Mouse (Mus musculus): ENCODE data around the gene Kmt2b. TPM values are rescaled to one million over a fixed set of nuclear protein-coding genes. Genes with fewer than 3 reads are reported as not detected.

The Kmt2b gene
- 28.8 TPM for polyA plus RNA-seq (2014; fragmentation: Illumina TruSeq; extraction: RNeasy Lipid Tissue Mini Kit (QIAGEN cat#74804); ENCODE audit: low read depth, low replicate concordance)

DNA sequence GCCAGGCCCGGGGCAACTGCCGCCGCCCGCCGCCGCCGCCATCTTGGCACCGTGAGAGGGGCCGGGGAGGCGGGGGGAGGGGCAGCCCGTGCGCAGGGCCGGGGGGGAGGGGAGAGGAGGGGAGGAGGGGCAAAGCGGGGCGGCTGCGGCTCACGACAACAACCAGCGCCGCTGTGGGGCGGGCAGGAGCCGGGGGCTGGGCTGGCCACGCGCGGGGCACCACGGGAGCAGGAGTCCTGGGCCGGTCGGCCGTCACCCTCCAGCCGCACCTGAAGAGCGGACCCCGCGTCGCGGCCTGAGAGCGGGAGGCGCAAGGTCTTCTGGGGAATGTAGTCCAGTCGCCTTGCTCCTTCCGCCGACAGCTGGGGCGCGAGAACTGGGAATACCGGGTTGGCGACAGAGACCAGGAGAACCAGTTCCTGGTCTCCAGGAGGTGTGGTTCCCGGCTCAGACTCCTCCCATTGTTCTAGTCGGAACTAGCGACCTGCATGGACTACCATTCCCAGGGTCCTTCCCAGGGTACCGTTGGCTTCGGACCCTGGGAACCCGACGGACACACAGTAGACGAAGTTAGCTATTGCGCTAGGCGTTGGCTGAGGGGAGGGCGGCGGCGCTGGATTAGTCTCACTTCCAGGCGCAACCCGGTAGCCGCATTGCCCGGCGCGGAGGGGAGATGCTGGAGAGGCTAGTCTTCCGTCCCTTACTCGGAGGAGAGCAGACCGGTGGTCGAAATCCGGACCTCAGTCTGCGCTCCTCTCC is at the start of gene Kmt2b:
TSS of gene Kmt2b (minus strand) at position 51 of the 759 bp plus-strand sequence.

DNA sequence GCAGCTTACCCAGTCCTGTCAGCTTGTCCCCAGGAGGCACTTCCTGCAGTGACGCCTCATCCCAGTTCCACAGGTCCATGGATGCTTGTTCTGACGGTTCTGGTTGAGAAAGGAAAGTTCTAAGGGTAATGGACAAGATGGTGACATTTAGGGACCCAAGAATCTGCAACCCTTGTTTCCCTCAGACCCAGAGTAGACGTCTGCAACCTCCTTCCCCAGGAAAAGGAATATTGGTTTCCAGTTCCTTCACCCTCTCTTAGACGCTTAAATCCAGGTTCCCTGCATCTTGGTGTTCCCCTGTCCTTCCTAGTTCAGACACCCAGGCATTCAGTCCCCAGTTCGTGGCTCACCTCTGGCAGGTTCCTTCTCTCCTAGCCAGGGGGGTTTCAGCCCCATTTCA is 47.2 kb upstream of the Kmt2b start, which contains the start of gene Etv2:
TSS of gene Etv2 (minus strand) at position 101 of the 400 bp plus-strand sequence.

DNA sequence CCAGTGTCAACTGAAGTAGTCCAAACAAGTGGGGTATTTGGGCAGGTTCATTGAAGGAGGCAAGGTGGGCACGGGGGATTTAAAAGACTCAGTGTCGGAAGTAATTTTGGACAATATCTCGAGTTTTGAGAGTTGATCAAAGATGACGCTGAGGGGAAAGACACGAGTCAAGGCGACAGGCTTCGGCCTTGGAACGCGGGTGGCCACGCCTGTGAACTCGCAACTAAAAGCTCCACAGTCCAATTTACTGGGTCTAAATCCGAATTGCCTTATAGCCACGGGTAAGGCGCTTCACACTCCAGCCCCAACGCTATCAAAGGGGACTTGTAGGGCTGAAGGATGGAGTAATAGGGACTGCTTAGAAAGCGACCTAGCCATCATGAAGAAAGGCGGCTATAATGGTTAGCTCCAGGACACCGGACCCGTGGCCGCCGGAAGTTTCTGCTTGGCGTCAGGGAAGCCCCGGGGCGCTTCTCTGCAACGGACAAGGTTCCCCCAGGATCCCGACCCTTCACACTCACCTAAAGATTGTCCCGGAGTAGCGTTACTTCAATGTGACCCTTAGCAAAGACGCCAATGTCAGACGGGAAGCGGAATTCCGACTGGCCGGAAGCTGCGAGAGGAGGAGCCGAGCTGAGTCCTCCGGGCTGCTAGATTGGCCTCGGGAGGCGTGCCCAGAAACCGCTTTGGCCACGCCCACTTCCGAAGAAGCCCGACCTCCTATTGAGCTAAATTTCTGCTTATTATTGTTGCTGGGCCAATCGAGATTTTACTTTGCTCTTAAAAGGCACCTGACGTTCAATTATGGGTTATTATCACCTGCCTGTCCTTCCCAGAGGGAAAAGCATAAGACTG is 37.2 kb upstream of the Kmt2b start, which contains the start of gene Cox6b1:
TSS of gene Cox6b1 (minus strand) at position 622 of the 855 bp plus-strand sequence.

DNA sequence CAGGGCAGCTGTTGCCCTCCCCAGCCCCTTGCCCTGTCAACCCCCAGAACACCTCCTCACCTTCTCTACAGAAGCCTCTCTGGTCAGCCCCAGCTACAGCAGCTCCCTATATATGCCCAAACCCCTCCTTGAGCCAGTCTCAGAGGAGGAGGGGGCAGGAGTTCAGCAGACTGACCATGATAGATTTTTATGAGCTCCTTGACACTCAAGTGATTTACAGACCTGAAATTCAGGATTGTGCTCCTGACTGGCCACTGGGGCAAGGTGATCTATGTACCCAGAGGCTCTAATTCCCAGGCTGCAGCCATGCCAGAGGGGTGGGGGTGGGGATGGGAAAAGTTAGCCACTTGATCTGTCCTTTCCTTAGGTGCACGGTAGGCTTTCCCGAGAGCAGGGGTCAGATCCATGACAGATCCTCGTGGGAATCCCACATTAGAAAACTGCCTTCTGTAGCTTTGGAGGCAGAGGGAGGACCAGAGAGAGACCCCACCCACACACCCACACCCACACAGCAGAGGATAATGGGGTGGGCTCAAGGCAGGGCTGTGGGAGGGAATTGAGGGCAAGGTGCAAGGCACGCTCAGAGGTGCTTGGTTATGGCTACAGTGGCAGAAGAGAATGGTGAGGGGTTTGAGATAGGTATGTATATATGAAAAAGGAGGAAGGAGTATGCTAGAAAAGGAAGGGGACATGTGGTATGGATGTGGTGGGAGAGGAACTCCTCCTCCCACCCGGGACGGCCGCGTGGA is 24.3 kb upstream of the Kmt2b start, which contains the start of gene Upk1a:
TSS of gene Upk1a (minus strand) at position 194 of the 749 bp plus-strand sequence.

DNA sequence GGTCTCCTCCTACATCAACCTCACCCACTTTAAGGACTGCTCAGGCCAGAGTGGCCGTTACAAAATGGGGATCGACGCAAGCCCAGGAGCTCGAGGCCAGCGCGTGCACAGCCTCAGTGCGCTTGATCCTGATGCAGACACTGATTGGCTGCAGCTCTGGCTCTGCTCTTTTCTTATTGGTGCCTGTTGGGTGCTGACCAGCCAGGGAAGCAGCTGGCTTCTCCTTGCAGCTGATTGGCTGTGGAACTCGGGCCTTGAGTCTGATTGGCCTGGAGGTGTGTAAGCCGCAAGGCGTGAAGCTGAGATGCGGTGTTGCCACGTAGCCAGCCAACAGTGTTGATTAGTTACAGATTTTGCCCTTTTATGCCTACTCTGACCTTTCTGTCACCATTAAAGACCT is 10.3 kb upstream of the Kmt2b start, which contains the start of gene Zbtb32:
TSS of gene Zbtb32 (minus strand) at position 124 of the 400 bp plus-strand sequence.

DNA sequence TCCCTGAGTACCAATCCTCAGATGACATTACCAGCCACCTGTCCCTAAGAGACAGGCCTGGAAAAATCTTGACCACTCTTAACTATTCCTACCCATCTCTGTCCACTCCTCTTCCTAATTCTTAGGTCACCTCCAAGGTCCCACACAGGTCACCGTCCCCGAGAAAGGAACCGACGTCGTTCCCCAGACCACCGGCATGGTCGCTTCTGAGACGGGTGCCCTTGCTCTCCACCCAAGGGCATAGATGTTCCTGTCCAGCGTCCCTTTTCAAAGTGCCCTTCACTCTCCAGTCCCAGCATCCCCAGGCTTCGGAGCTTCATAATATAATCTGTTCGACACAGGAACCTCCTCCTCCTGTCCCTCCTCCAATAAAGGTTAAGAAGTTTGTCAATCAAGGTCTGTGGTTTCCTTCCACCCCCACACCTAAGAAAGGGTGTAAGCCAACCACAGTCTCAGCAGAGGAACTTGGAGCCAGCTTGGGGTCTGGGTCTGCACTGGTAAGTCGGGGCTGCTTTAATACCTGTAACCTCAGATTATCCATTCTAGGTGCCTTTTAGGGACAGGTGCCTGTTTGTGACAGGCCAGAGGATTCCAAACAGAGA is 23.5 kb downstream of the Kmt2b start, which contains the start of gene Igflr1:
TSS of gene Igflr1 (plus strand) at position 458 of the 602 bp plus-strand sequence.

DNA sequence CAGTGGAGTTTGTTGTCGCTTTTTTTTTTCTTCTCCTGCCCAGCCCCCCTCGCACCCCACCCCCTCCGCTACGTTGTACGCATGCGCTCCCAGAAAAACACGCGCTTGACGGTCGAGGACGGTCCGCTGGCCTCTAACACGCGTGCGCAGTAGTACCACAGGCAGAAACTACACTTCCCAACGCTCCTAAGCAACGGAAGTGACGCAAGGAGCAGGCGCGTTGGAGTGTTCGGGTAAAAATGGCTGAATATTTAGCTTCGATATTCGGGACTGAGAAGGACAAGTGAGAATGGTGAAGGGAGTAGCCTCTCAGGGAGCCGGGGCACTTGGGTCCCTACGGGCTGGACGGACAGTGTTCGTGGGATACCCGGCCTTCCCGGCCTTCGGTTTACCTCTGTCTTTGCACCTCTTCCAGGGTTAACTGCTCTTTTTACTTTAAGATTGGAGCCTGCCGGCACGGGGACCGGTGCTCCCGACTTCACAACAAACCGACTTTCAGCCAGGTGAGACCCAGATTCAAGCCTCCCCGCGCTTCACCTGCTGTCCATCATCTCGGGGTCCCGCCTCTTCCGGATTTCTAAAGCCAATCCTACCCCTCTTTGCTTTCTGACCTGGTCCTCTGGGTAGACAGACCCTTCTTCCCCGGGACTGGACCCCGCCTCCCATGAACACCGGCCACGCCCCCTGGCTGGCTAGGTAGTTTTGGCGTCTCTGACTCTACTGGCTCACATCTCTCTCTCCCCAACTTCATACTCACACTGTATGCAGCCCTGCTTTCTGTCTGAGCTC is 25.2 kb downstream of the Kmt2b start, which contains the start of the genes U2af1l4, Gm49396 and Psenen:
TSS of gene U2af1l4 (plus strand) at position 185 of the 789 bp plus-strand sequence.
TSS of gene Gm49396 (plus strand) at position 228 of the 789 bp plus-strand sequence.
TSS of gene Psenen (minus strand) at position 511 of the 789 bp plus-strand sequence.

DNA sequence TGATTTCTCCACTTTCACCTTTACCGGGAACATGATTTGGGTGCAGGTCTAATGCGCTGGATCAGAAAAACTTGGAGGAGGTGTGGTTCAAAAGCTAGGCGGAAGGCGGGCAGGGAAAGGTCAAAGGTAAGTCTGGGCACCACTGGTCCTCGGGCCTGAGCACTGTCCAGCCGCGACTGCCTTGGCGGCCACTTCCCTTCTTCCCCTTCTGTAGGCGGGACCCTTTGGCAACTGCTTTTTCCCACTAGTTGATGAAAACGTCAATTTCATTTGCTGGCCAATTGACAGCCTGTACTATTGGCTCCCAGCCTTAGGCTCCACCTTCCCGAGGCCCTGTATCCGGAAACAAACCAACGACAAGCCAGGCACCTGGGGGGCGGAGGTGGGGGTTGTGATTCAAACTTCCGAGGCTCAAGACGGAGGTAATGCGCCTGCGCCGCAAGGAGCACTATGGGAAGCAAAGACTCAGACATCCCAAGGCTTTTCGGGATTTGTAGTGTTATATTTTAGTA is 29.0 kb downstream of the Kmt2b start, which contains the start of gene Lin37:
TSS of gene Lin37 (minus strand) at position 396 of the 512 bp plus-strand sequence.

DNA sequence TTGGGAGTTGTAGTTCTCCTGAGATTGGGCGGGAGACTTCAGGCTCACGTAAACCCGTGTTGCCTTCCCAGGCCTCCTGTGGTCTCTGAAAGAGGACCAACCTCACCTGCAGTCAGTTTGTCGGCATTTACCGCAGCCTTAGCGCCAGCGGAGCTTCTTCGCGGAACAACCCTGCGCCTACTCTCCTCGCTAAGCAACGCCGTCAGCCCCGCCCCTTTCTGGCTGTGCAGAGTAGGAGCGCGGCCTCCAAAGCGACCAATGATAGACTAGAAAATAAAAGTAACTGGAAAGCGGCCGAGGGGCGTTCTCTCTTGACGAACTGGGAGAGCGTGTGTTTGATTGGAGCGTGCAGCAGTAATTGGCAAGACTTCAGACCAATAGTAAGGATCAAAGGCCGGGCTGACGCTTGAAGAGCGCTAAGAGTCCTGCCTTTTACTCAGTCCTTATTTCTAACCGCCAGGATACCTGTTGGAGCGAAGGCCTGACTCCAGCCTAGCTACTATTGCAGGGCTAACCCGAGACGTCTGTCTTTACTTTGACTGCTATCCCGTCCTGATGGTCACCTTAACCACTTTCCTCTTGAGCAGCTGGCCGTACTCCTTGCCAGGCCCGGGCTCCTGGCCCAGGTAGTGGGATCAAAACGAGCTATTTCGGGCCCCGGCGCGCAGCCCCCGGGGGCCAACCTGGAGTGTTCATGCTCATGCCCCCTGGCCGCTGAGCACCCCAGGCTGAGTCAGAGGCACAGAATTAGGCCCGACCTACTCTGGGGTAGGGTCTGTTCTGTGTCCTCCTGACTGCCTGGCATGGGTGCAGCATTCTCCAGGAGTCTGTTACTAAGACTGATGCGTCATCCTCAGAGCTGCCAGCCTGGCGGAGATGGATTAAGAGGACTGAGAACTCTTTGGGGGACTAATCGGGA is 36.2 kb downstream of the Kmt2b start, which contains the start of the genes Hspb6 and Proser3:
TSS of gene Hspb6 (plus strand) at position 77 of the 919 bp plus-strand sequence.
TSS of gene Proser3 (minus strand) at position 198 of the 919 bp plus-strand sequence.

DNA sequence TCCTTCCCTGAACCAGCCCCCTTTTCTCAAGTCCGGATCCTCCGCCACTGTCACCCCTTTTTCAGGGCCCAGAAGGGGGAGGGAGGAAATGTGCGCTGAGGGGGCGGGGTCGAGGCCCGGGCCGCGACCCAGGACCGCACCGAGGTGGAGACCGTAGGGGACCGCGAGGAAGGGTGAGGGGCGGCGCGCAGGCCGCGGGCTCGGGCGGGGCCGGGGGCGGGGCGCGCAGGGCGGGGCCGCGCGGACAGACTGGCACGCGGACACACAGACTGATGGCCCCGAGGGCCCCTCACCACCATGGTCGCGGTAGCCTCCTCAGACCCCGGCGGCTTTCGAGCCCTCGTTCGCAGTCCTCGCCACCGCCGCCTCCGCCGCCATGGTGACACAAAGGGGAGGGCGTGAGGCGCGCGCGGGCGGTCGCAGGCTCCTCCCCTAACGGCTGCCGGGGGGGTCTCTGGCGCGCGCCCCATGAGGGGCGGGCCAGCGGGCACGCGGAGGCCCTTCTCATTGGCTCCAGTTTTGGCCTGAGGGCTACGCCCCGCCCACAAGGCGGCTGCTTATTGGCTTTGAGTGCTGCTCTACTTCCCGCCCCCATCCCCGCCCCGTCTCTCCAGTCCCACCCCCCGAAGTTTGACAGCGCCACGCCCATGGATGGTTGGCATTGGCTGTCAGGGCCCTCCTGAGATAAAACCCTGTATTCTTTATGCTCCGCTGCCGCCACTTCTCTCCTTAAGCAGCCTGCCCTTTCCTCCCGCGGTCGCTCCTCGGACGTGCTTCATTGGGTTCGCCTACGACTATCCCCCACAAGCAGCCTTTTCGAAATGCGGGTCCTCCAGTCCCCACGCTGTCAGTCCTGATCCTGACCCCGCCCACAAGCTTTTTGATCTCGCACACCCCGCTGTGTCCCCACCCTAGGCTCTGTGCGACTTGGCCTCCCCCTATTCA is 53.6 kb downstream of the Kmt2b start, which contains the start of gene Arhgap33:
TSS of gene Arhgap33 (minus strand) at position 428 of the 945 bp plus-strand sequence.

Other genes with a start within 250 kb of the Kmt2b start
- gene Lrfn3, start 226.0 kb downstream of the Kmt2b start, polyA plus RNA-seq (2014; fragmentation: Illumina TruSeq; extraction: RNeasy Lipid Tissue Mini Kit (QIAGEN cat#74804); ENCODE audit: low read depth, low replicate concordance): 1.7 TPM
- 114 TPM for gene Tyrobp, start 175.0 kb downstream of the Kmt2b start, polyA plus RNA-seq (2014; fragmentation: Illumina TruSeq; extraction: RNeasy Lipid Tissue Mini Kit (QIAGEN cat#74804); ENCODE audit: low read depth, low replicate concordance)
- 4.5 TPM for gene Hcst, start 168.9 kb downstream of the Kmt2b start, polyA plus RNA-seq (2014; fragmentation: Illumina TruSeq; extraction: RNeasy Lipid Tissue Mini Kit (QIAGEN cat#74804); ENCODE audit: low read depth, low replicate concordance)
- 1.9 TPM for gene Nfkbid, start 167.0 kb downstream of the Kmt2b start, polyA plus RNA-seq (2014; fragmentation: Illumina TruSeq; extraction: RNeasy Lipid Tissue Mini Kit (QIAGEN cat#74804); ENCODE audit: low read depth, low replicate concordance)
- 2.8 TPM for gene Aplp1, start 143.2 kb downstream of the Kmt2b start, polyA plus RNA-seq (2014; fragmentation: Illumina TruSeq; extraction: RNeasy Lipid Tissue Mini Kit (QIAGEN cat#74804); ENCODE audit: low read depth, low replicate concordance)
- gene Kirrel2, start 131.0 kb downstream of the Kmt2b start, polyA plus RNA-seq (2014; fragmentation: Illumina TruSeq; extraction: RNeasy Lipid Tissue Mini Kit (QIAGEN cat#74804); ENCODE audit: low read depth, low replicate concordance): not detected
- gene Nphs1, start 130.4 kb downstream of the Kmt2b start, polyA plus RNA-seq (2014; fragmentation: Illumina TruSeq; extraction: RNeasy Lipid Tissue Mini Kit (QIAGEN cat#74804); ENCODE audit: low read depth, low replicate concordance): not detected
- not detected for gene Prodh2, start 95.1 kb downstream of the Kmt2b start, polyA plus RNA-seq (2014; fragmentation: Illumina TruSeq; extraction: RNeasy Lipid Tissue Mini Kit (QIAGEN cat#74804); ENCODE audit: low read depth, low replicate concordance)
- 11.2 TPM for gene Arhgap33, start 53.7 kb downstream of the Kmt2b start, polyA plus RNA-seq (2014; fragmentation: Illumina TruSeq; extraction: RNeasy Lipid Tissue Mini Kit (QIAGEN cat#74804); ENCODE audit: low read depth, low replicate concordance)
- 19.1 TPM for gene Hspb6, start 36.5 kb downstream of the Kmt2b start, polyA plus RNA-seq (2014; fragmentation: Illumina TruSeq; extraction: RNeasy Lipid Tissue Mini Kit (QIAGEN cat#74804); ENCODE audit: low read depth, low replicate concordance)
- gene Proser3, start 36.4 kb downstream of the Kmt2b start, polyA plus RNA-seq (2014; fragmentation: Illumina TruSeq; extraction: RNeasy Lipid Tissue Mini Kit (QIAGEN cat#74804); ENCODE audit: low read depth, low replicate concordance): 13.6 TPM
- gene Lin37, start 28.9 kb downstream of the Kmt2b start, polyA plus RNA-seq (2014; fragmentation: Illumina TruSeq; extraction: RNeasy Lipid Tissue Mini Kit (QIAGEN cat#74804); ENCODE audit: low read depth, low replicate concordance): 26.3 TPM
- 50.0 TPM for gene U2af1l4, start 25.4 kb downstream of the Kmt2b start, polyA plus RNA-seq (2014; fragmentation: Illumina TruSeq; extraction: RNeasy Lipid Tissue Mini Kit (QIAGEN cat#74804); ENCODE audit: low read depth, low replicate concordance)
- 6.5 TPM for gene Gm49396, start 25.4 kb downstream of the Kmt2b start, polyA plus RNA-seq (2014; fragmentation: Illumina TruSeq; extraction: RNeasy Lipid Tissue Mini Kit (QIAGEN cat#74804); ENCODE audit: low read depth, low replicate concordance)
- gene Psenen, start 25.1 kb downstream of the Kmt2b start, polyA plus RNA-seq (2014; fragmentation: Illumina TruSeq; extraction: RNeasy Lipid Tissue Mini Kit (QIAGEN cat#74804); ENCODE audit: low read depth, low replicate concordance): 138 TPM
- 2.8 TPM for gene Igflr1, start 23.3 kb downstream of the Kmt2b start, polyA plus RNA-seq (2014; fragmentation: Illumina TruSeq; extraction: RNeasy Lipid Tissue Mini Kit (QIAGEN cat#74804); ENCODE audit: low read depth, low replicate concordance)
- 2.1 TPM for gene Zbtb32, start 10.2 kb upstream of the Kmt2b start, polyA plus RNA-seq (2014; fragmentation: Illumina TruSeq; extraction: RNeasy Lipid Tissue Mini Kit (QIAGEN cat#74804); ENCODE audit: low read depth, low replicate concordance)
- 25.2 TPM for gene Upk1a, start 24.1 kb upstream of the Kmt2b start, polyA plus RNA-seq (2014; fragmentation: Illumina TruSeq; extraction: RNeasy Lipid Tissue Mini Kit (QIAGEN cat#74804); ENCODE audit: low read depth, low replicate concordance)
- gene Cox6b1, start 37.4 kb upstream of the Kmt2b start, polyA plus RNA-seq (2014; fragmentation: Illumina TruSeq; extraction: RNeasy Lipid Tissue Mini Kit (QIAGEN cat#74804); ENCODE audit: low read depth, low replicate concordance): 824 TPM
- gene Etv2, start 47.1 kb upstream of the Kmt2b start, polyA plus RNA-seq (2014; fragmentation: Illumina TruSeq; extraction: RNeasy Lipid Tissue Mini Kit (QIAGEN cat#74804); ENCODE audit: low read depth, low replicate concordance): not detected
- 55.3 TPM for gene Rbm42, start 61.6 kb upstream of the Kmt2b start, polyA plus RNA-seq (2014; fragmentation: Illumina TruSeq; extraction: RNeasy Lipid Tissue Mini Kit (QIAGEN cat#74804); ENCODE audit: low read depth, low replicate concordance)
- gene Haus5, start 76.3 kb upstream of the Kmt2b start, polyA plus RNA-seq (2014; fragmentation: Illumina TruSeq; extraction: RNeasy Lipid Tissue Mini Kit (QIAGEN cat#74804); ENCODE audit: low read depth, low replicate concordance): 12.3 TPM
- 2.8 TPM for gene Pmis2, start 82.9 kb upstream of the Kmt2b start, polyA plus RNA-seq (2014; fragmentation: Illumina TruSeq; extraction: RNeasy Lipid Tissue Mini Kit (QIAGEN cat#74804); ENCODE audit: low read depth, low replicate concordance)
- not detected for gene 2200002J24Rik, start 110.2 kb upstream of the Kmt2b start, polyA plus RNA-seq (2014; fragmentation: Illumina TruSeq; extraction: RNeasy Lipid Tissue Mini Kit (QIAGEN cat#74804); ENCODE audit: low read depth, low replicate concordance)
- 66.9 TPM for gene Atp4a, start 123.5 kb upstream of the Kmt2b start, polyA plus RNA-seq (2014; fragmentation: Illumina TruSeq; extraction: RNeasy Lipid Tissue Mini Kit (QIAGEN cat#74804); ENCODE audit: low read depth, low replicate concordance)
- 135 TPM for gene Tmem147, start 140.8 kb upstream of the Kmt2b start, polyA plus RNA-seq (2014; fragmentation: Illumina TruSeq; extraction: RNeasy Lipid Tissue Mini Kit (QIAGEN cat#74804); ENCODE audit: low read depth, low replicate concordance)
- gene Gapdhs, start 155.0 kb upstream of the Kmt2b start, polyA plus RNA-seq (2014; fragmentation: Illumina TruSeq; extraction: RNeasy Lipid Tissue Mini Kit (QIAGEN cat#74804); ENCODE audit: low read depth, low replicate concordance): 58.5 TPM
- gene Sbsn, start 162.7 kb upstream of the Kmt2b start, polyA plus RNA-seq (2014; fragmentation: Illumina TruSeq; extraction: RNeasy Lipid Tissue Mini Kit (QIAGEN cat#74804); ENCODE audit: low read depth, low replicate concordance): 31.5 TPM
- gene Dmkn, start 175.0 kb upstream of the Kmt2b start, polyA plus RNA-seq (2014; fragmentation: Illumina TruSeq; extraction: RNeasy Lipid Tissue Mini Kit (QIAGEN cat#74804); ENCODE audit: low read depth, low replicate concordance): 12.2 TPM
- gene Krtdap, start 199.2 kb upstream of the Kmt2b start, polyA plus RNA-seq (2014; fragmentation: Illumina TruSeq; extraction: RNeasy Lipid Tissue Mini Kit (QIAGEN cat#74804); ENCODE audit: low read depth, low replicate concordance): not detected
- 29.9 TPM for gene Ffar2, start 235.0 kb upstream of the Kmt2b start, polyA plus RNA-seq (2014; fragmentation: Illumina TruSeq; extraction: RNeasy Lipid Tissue Mini Kit (QIAGEN cat#74804); ENCODE audit: low read depth, low replicate concordance)

Data from adipose tissue, adult 10 weeks (tissue).